Mouse (Mus musculus) myocyte (in vitro differentiated cells): ENCODE measurements at regions not wholly inside any gene's neighbourhood (a gene's known extent, or its start where the extent isn't known, plus 50 kb on each side); places are given as distances from the start of the nearest gene placed in this dataset.

Experiments used
- H3K27me3 ChIP-seq: one replicate; pipeline ENCODE4 v1.6.1; 2011; ENCODE audit not compliant: control insufficient read depth, insufficient read depth, insufficient read length
- H3K36me3 ChIP-seq: one replicate; pipeline ENCODE4 v1.6.1; 2011; ENCODE audit not compliant: control insufficient read depth, insufficient read depth
- H3K4me2 ChIP-seq: one replicate; pipeline ENCODE4 v1.6.1; 2011; ENCODE audit warnings: low read depth, control low read depth
- H3K4me3 ChIP-seq: one replicate; pipeline ENCODE4 v1.5.1; 2011; ENCODE audit warnings: mild to moderate bottlenecking, control low read depth, moderate library complexity
- H3K79me2 ChIP-seq: one replicate; pipeline ENCODE4 v1.6.1; 2011; ENCODE audit not compliant: control insufficient read depth, insufficient read depth
- H3ac ChIP-seq: one replicate; pipeline ENCODE4 v1.6.1; 2011; ENCODE audit not compliant: control insufficient read depth, insufficient read length
- CEBPB ChIP-seq: IDR thresholded peaks from 2 replicates; pipeline ENCODE4 v1.6.1; 2011; ENCODE audit warnings: mild to moderate bottlenecking, moderate library complexity; ENCODE audit not compliant: poor library complexity, insufficient read depth, severe bottlenecking
- E2F4 ChIP-seq: IDR thresholded peaks from one replicate; pipeline ENCODE4 v1.6.1; 2011; ENCODE audit warnings: mild to moderate bottlenecking, control low read depth, moderate library complexity; ENCODE audit not compliant: insufficient read depth
- MAX ChIP-seq: IDR thresholded peaks from one replicate; pipeline ENCODE4 v1.6.1; 2011; ENCODE audit warnings: low read depth, mild to moderate bottlenecking, control low read depth
- MYOD1 ChIP-seq, 3 experiments: IDR thresholded peaks; one replicate each; pipeline ENCODE4 v1.6.1; 2011; ENCODE audit warnings: control low read depth in 2 of 3, low read depth in 2 of 3, mild to moderate bottlenecking in 2 of 3, moderate library complexity in 1 of 3; ENCODE audit not compliant: insufficient read length in 2 of 3, control insufficient read depth in 1 of 3
- MYOG ChIP-seq, 3 experiments: IDR thresholded peaks; one replicate each; pipeline ENCODE4 v1.6.1; 2011; ENCODE audit warnings: control low read depth in 2 of 3, low read depth in 2 of 3, mild to moderate bottlenecking in 2 of 3; ENCODE audit not compliant: insufficient read length in 2 of 3, control insufficient read depth in 1 of 3, insufficient read depth in 1 of 3
- POLR2A ChIP-seq: IDR thresholded peaks from one replicate; pipeline ENCODE4 v1.6.1; 2011; ENCODE audit warnings: low read depth, mild to moderate bottlenecking, control low read depth, moderate library complexity; ENCODE audit not compliant: insufficient read length
- POLR2AphosphoS2 ChIP-seq: IDR thresholded peaks from one replicate; pipeline ENCODE4 v1.6.1; 2011; ENCODE audit warnings: low read depth, control low read depth; ENCODE audit not compliant: insufficient read length
- REST ChIP-seq: IDR thresholded peaks from one replicate; pipeline ENCODE4 v1.6.1; 2011; ENCODE audit warnings: mild to moderate bottlenecking, control low read depth, moderate library complexity; ENCODE audit not compliant: insufficient read depth, insufficient read length
- SRF ChIP-seq: IDR thresholded peaks from one replicate; pipeline ENCODE4 v1.6.1; 2011; ENCODE audit warnings: low read depth; ENCODE audit not compliant: control insufficient read depth, insufficient read length
- TCF12 ChIP-seq: IDR thresholded peaks from one replicate; pipeline ENCODE4 v1.6.1; 2011; ENCODE audit warnings: mild to moderate bottlenecking, control low read depth; ENCODE audit not compliant: poor library complexity, insufficient read depth, severe bottlenecking
- TCF3 ChIP-seq: IDR thresholded peaks from one replicate; pipeline ENCODE4 v1.6.1; 2011; ENCODE audit warnings: low read depth, control low read depth; ENCODE audit not compliant: insufficient read length
- USF1 ChIP-seq: IDR thresholded peaks from one replicate; pipeline ENCODE4 v1.6.1; 2011; ENCODE audit warnings: low read depth, mild to moderate bottlenecking, control low read depth, moderate library complexity

- no peak overlapping the region for H3ac ChIP-seq
- no peak overlapping the region for H3K4me3 ChIP-seq
- H3K27me3 ChIP-seq, result no peaks in the 10 kb centered on the region
- no peak for TF ChIP-seq MYOD1 (IDR thresholded peaks at IDR 0.05; ENCODE audit: control insufficient read depth in 1 of 3, insufficient read length in 2 of 3, low read depth in 2 of 3)
- TF ChIP-seq TCF12, result no peak
- TF ChIP-seq TCF3, result no peak
- TF ChIP-seq E2F4, result no peak
- TF ChIP-seq MYOG (IDR thresholded peaks at IDR 0.05; ENCODE audit: control insufficient read depth in 1 of 3, insufficient read depth in 1 of 3, insufficient read length in 2 of 3, low read depth in 2 of 3), result no peak
- TF ChIP-seq POLR2A, result no peak
- TF ChIP-seq USF1, result no peak
- no peak for TF ChIP-seq CEBPB
- no peak for TF ChIP-seq SRF
- TF ChIP-seq MAX, result no peak
- no peak for TF ChIP-seq REST
- no peak for TF ChIP-seq POLR2AphosphoS2
- no peak overlapping the region for H3K4me2 ChIP-seq
- H3K36me3 ChIP-seq, result no peaks in the 10 kb centered on the region
- H3K79me2 ChIP-seq, result no peaks in the 10 kb centered on the region
Measured at GRCm38 (mm10) chr17:81319605-81320004, 122.0 kb upstream of the Gm11096 start.

GRCm38 (mm10) chr17:81316655-81317054 is 124.9 kb upstream of the Gm11096 start:
- Histone ChIP-seq H3K36me3 (no peaks in the 10 kb centered on the region), H3ac (no peak overlapping the region), H3K4me3 (no peak overlapping the region), H3K27me3 (no peaks in the 10 kb centered on the region), H3K79me2 (no peaks in the 10 kb centered on the region), H3K4me2 (no peak overlapping the region)
- no peak for TF ChIP-seq E2F4
- TF ChIP-seq POLR2AphosphoS2, result no peak
- no peak for TF ChIP-seq MYOG (IDR thresholded peaks at IDR 0.05; ENCODE audit: control insufficient read depth in 1 of 3, insufficient read depth in 1 of 3, insufficient read length in 2 of 3, low read depth in 2 of 3)

GRCm38 (mm10) chr17:81305880-81306279 is 135.7 kb upstream of the Gm11096 start:
- no peaks in the 10 kb centered on the region for H3K27me3 ChIP-seq
- H3ac ChIP-seq, result no peak overlapping the region
- no peaks in the 10 kb centered on the region for H3K36me3 ChIP-seq
- no peak overlapping the region for H3K4me2 ChIP-seq
- no peak overlapping the region for H3K4me3 ChIP-seq
- TF ChIP-seq POLR2AphosphoS2 (no peak), E2F4 (no peak), POLR2A (no peak), MYOG (IDR thresholded peaks at IDR 0.05; ENCODE audit: control insufficient read depth in 1 of 3, insufficient read depth in 1 of 3, insufficient read length in 2 of 3, low read depth in 2 of 3) (no peak), REST (no peak), USF1 (no peak), CEBPB (no peak), SRF (no peak), TCF3 (no peak), MYOD1 (IDR thresholded peaks at IDR 0.05; ENCODE audit: control insufficient read depth in 1 of 3, insufficient read length in 2 of 3, low read depth in 2 of 3) (no peak), TCF12 (no peak), MAX (no peak)
- H3K79me2 ChIP-seq, result no peaks in the 10 kb centered on the region

- no peaks in the 10 kb centered on the region for H3K36me3 ChIP-seq
- H3ac ChIP-seq, result no peak overlapping the region
- no peak for TF ChIP-seq REST
- H3K4me3 ChIP-seq, result no peak overlapping the region
- H3K4me2 ChIP-seq, result no peak overlapping the region
- no peaks in the 10 kb centered on the region for H3K27me3 ChIP-seq
- H3K79me2 ChIP-seq, result no peaks in the 10 kb centered on the region
Measured at GRCm38 (mm10) chr17:81304574-81304973, 137.0 kb upstream of the Gm11096 start.

- Histone ChIP-seq H3K27me3 (no peaks in the 10 kb centered on the region), H3ac (no peak overlapping the region)
- no peak for TF ChIP-seq SRF
- TF ChIP-seq E2F4, result no peak
- TF ChIP-seq MAX, result no peak
- TF ChIP-seq REST, result no peak
- no peak for TF ChIP-seq MYOG (IDR thresholded peaks at IDR 0.05; ENCODE audit: control insufficient read depth in 1 of 3, insufficient read depth in 1 of 3, insufficient read length in 2 of 3, low read depth in 2 of 3)
Measured at GRCm38 (mm10) chr17:81302490-81302889, 139.1 kb upstream of the Gm11096 start.

GRCm38 (mm10) chr17:81291829-81292228 is 149.7 kb upstream of the Gm11096 start:
- Histone ChIP-seq H3K36me3 (no peaks in the 10 kb centered on the region), H3K27me3 (no peaks in the 10 kb centered on the region), H3K79me2 (no peaks in the 10 kb centered on the region), H3ac (no peak overlapping the region), H3K4me3 (no peak overlapping the region), H3K4me2 (no peak overlapping the region)
- TF ChIP-seq POLR2A (no peak), MYOG (IDR thresholded peaks at IDR 0.05; ENCODE audit: control insufficient read depth in 1 of 3, insufficient read depth in 1 of 3, insufficient read length in 2 of 3, low read depth in 2 of 3) (no peak), TCF12 (no peak), POLR2AphosphoS2 (no peak), TCF3 (no peak), USF1 (no peak), MAX (no peak), SRF (no peak), MYOD1 (IDR thresholded peaks at IDR 0.05; ENCODE audit: control insufficient read depth in 1 of 3, insufficient read length in 2 of 3, low read depth in 2 of 3) (no peak), REST (no peak), E2F4 (no peak), CEBPB (no peak)

More at GRCm38 (mm10) chr17:81302490-81302889, 139.1 kb upstream of the Gm11096 start:
- Histone ChIP-seq H3K79me2 (no peaks in the 10 kb centered on the region), H3K4me2 (no peak overlapping the region), H3K36me3 (no peaks in the 10 kb centered on the region), H3K4me3 (no peak overlapping the region)
